Mouse (Mus musculus): ENCODE results near the gene Trdmt1.

GRCm38 (mm10) chr2:13486470-13486869 is 58.0 kb downstream of the Trdmt1 start:
- no peak for TF ChIP-seq CTCF (IDR thresholded peaks at IDR 0.05; ENCODE audit: low read depth)
- no peak for TF ChIP-seq EP300 (IDR thresholded peaks at IDR 0.05; ENCODE audit: low read depth)
